Mouse (Mus musculus) limb, embryonic 13.5 days (tissue): ENCODE results near the gene Utf1. TPM values are rescaled to one million over a fixed set of nuclear protein-coding genes. Genes with fewer than 3 reads are reported as not detected.
A peak's percentile ranks its signal among the peaks of the same experiment; 100 is the strongest.

Experiments
- ATAC-seq: fragments of 200-750 bp; cut with Nextera tagmentation; 2 replicates; pipeline ENCODE4 v1.8.0; 2017; ENCODE audit warnings: low read depth, moderate number of reproducible peaks, moderate TSS enrichment; ENCODE audit not compliant: low FRiP score
- H3K27ac ChIP-seq: fragments of 300-500 bp; sonication (generic); 2 replicates; pipeline ENCODE4 v1.5.1; 2015; ENCODE audit warnings: inconsistent platforms, mild to moderate bottlenecking, moderate library complexity
- H3K27me3 ChIP-seq: fragments of 300-500 bp; sonication (generic); 2 replicates; pipeline ENCODE4 v1.6.1; 2015; ENCODE audit warnings: mild to moderate bottlenecking, inconsistent platforms
- H3K36me3 ChIP-seq: fragments of 300-500 bp; sonication (generic); 2 replicates; pipeline ENCODE4 v1.6.1; 2015; ENCODE audit warnings: inconsistent platforms, mild to moderate bottlenecking, moderate library complexity
- H3K4me1 ChIP-seq: fragments of 300-500 bp; sonication (generic); 2 replicates; pipeline ENCODE4 v1.6.1; 2015; ENCODE audit warnings: inconsistent platforms
- H3K4me2 ChIP-seq: fragments of 300-500 bp; sonication (generic); replicated peaks from 2 replicates; pipeline ENCODE4 v1.6.1; 2015; ENCODE audit warnings: inconsistent platforms, mild to moderate bottlenecking, moderate library complexity
- H3K4me3 ChIP-seq: fragments of 300-500 bp; sonication (generic); 2 replicates; pipeline ENCODE4 v1.5.1; 2015; ENCODE audit warnings: moderate library complexity, mild to moderate bottlenecking, inconsistent platforms
- H3K9ac ChIP-seq: fragments of 300-500 bp; sonication (generic); 2 replicates; pipeline ENCODE4 v1.6.1; 2015; ENCODE audit warnings: mild to moderate bottlenecking, inconsistent platforms
- H3K9me3 ChIP-seq: fragments of 300-500 bp; sonication (generic); 2 replicates; pipeline ENCODE4 v1.6.1; 2016; ENCODE audit warnings: inconsistent platforms
- WGBS: fragments of 180-500 bp; shearing (Covaris S2); methylation state at CpG from one replicate; pipeline ENCODE4 v1.1.7; 2015; 5-methylcytosine and 5-hydroxymethylcytosine counted together
- polyA plus RNA-seq: library from polyadenylated mRNA; unstranded; fragments of >200 nt; fragmentation: Nextera tagmentation; extraction: Ambion mirVana; gene quantifications from 2 replicates; pipeline ENCODE4 v1.2.1, GENCODE M21; 2015

The Utf1 gene
- polyA plus RNA-seq, 1 experiment from 2014 or later, result 0.15 TPM

- Histone ChIP-seq H3K4me3 (peak overlapping the region; percentile 63), H3K4me2 (peak overlapping the region; percentile 90), H3K36me3 (peaks cover 1% of the 10 kb centered on the region; the same call in 1 of the 2 replicates), H3K27ac (no peak overlapping the region), H3K4me1 (peaks cover 10% of the 10 kb centered on the region; the same call in 1 of the 2 replicates), H3K9ac (no peak overlapping the region; the same call in 1 of the 2 replicates), H3K9me3 (no peaks in the 10 kb centered on the region), H3K27me3 (no peaks in the 10 kb centered on the region)
- 40% methylated on average over 13 of the region's 13 CpGs for WGBS
- ATAC-seq, result peak; percentile 41; the same call in 1 of the 2 replicates
Measured at GRCm38 (mm10) chr7:139979011-139979719, 35.6 kb downstream of the Utf1 start.

DNA sequence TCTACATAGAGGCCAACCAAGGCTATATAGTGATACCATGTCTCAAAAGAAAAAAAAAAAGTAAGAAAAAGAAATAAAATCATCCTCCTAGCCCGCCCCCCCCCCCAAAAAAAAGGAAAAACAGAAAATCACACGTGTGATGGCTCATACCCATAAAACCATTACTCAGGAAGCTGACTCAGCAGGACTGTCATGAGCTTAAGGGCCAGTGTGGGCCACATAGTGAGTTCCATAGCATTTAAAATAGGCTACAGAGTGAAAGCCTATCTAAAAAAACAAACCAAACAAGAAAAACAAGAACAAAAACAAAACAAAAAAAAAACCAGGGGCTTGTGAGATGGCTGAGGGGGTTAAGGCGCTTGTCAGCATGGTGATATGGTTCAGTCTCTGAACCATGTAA lies 37.2 kb downstream of the Utf1 start:
- no peak overlapping the region for H3K4me3 ChIP-seq
- H3K27ac ChIP-seq, result no peak overlapping the region
- H3K4me1 ChIP-seq, result peaks cover 10% of the 10 kb centered on the region; the same call in 1 of the 2 replicates
- no peak overlapping the region for H3K4me2 ChIP-seq
- H3K9me3 ChIP-seq, result no peaks in the 10 kb centered on the region
- peaks cover 11% of the 10 kb centered on the region; the same call in 1 of the 2 replicates for H3K36me3 ChIP-seq
- WGBS, result 53% methylated on average over 3 of the region's 3 CpGs
- ATAC-seq, result no peak
- H3K9ac ChIP-seq, result no peak overlapping the region
- no peaks in the 10 kb centered on the region for H3K27me3 ChIP-seq

DNA sequence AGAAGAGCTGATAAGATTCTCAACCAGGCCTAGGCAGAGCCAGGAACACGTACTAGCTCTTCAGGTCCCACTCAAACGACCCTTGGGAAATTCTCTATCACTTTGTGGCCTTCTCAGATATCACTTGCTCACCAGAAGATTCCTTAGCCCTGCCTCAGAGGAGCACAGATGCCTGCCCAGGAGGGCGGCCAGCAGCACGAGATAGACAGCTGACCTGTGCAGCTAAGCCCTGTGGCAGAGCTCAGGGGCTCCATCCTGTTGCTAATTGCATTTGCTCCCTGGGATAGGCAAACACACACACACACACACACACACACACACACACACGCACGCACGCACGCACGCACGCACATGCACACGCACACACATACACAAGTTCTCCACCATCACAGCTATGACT lies 38.5 kb downstream of the Utf1 start:
- WGBS, result 87% methylated on average over 11 of the region's 11 CpGs
- Histone ChIP-seq H3K36me3 (peaks cover 17% of the 10 kb centered on the region; the same call in 1 of the 2 replicates), H3K4me3 (no peak overlapping the region), H3K27ac (no peak overlapping the region), H3K4me2 (no peak overlapping the region), H3K27me3 (no peaks in the 10 kb centered on the region), H3K9ac (no peak overlapping the region), H3K4me1 (peaks cover 10% of the 10 kb centered on the region; the same call in 1 of the 2 replicates), H3K9me3 (no peaks in the 10 kb centered on the region)
- ATAC-seq, result no peak

GRCm38 (mm10) chr7:139984505-139984904 lies 40.9 kb downstream of the Utf1 start:
- no peak for ATAC-seq
- 92% methylated on average over 11 of the region's 11 CpGs for WGBS

DNA sequence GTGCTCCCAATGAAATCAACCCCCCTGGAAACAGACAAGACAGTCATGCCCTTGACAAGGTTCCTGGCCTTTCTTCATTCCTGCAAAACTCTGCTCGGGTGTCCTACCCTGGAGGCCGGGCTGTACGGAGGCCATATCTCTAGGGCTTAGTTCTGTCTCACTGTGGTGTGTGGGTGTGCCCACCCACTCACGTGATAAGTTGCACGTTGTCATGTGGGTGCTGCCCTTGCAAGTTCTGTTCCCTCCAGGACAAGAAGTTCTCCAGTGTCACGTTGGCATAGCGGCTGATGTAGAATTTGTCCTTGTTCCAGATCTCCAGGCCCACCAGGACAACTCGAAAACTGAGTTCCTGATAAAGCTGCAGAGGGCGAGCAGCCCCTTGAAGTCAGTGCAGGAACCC lies 44.7 kb downstream of the Utf1 start:
- Histone ChIP-seq H3K36me3 (peaks cover 17% of the 10 kb centered on the region; the same call in 1 of the 2 replicates), H3K4me3 (no peak overlapping the region), H3K27me3 (no peaks in the 10 kb centered on the region), H3K4me1 (no peaks in the 10 kb centered on the region), H3K9me3 (no peaks in the 10 kb centered on the region), H3K27ac (no peak overlapping the region), H3K9ac (no peak overlapping the region), H3K4me2 (no peak overlapping the region)
- WGBS, result 86% methylated on average over 9 of the region's 9 CpGs
- ATAC-seq, result no peak

More at GRCm38 (mm10) chr7:139984505-139984904, 40.9 kb downstream of the Utf1 start:
- Histone ChIP-seq H3K4me3 (no peak overlapping the region), H3K27ac (no peak overlapping the region), H3K9ac (no peak overlapping the region), H3K27me3 (no peaks in the 10 kb centered on the region), H3K9me3 (no peaks in the 10 kb centered on the region), H3K4me1 (no peaks in the 10 kb centered on the region), H3K4me2 (no peak overlapping the region), H3K36me3 (peaks cover 17% of the 10 kb centered on the region; the same call in 1 of the 2 replicates)

- Histone ChIP-seq H3K9ac (no peak overlapping the region), H3K27ac (0 out of 2 replicates have a peak overlapping the region, but pooled peaks have one; percentile 1), H3K4me1 (no peaks in the 10 kb centered on the region), H3K9me3 (no peaks in the 10 kb centered on the region), H3K4me2 (no peak overlapping the region), H3K36me3 (peaks cover 25% of the 10 kb centered on the region), H3K4me3 (no peak overlapping the region), H3K27me3 (no peaks in the 10 kb centered on the region)
- no peak for ATAC-seq
- WGBS, result 71% methylated on average over 8 of the region's 8 CpGs
Measured at GRCm38 (mm10) chr7:139990864-139991394, 47.3 kb downstream of the Utf1 start.

DNA sequence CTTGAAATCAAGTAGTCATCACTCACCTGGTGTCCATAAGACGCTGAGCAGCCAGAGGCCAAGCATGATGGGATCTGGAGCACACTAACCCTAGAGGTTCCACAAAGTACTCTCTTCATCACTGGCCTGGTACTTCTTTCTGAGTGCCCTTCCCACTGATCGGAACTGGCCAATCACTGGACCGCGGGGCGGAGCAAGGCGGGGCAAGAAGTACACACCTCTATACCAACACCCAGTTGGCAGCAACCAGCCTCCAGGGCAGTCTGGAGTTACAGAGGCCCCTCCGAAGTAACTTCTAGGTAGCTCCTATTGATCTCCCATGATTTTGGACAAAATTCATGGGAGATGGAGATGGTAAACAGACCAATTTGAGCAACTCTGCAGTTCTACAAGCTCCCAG lies 48.8 kb downstream of the Utf1 start, which contains the start of gene Adam8:
Gene Adam8, minus strand, starts transcription at position 157 of the 400 bp plus-strand sequence.
- H3K27me3 ChIP-seq, result no peaks in the 10 kb centered on the region
- H3K4me1 ChIP-seq, result no peaks in the 10 kb centered on the region
- ATAC-seq, result no peak
- no peak within 1 kb of the TSS for H3K9ac ChIP-seq
- H3K4me2 ChIP-seq, result no peak within 1 kb of the TSS
- H3K4me3 ChIP-seq, result no peak within 1 kb of the TSS
- peaks cover 35% of the 10 kb centered on the region for H3K36me3 ChIP-seq
- no peak within 1 kb of the TSS for H3K27ac ChIP-seq
- H3K9me3 ChIP-seq, result no peaks in the 10 kb centered on the region
- 20% methylated on average over 7 of the region's 7 CpGs for WGBS

- no peak overlapping the region for H3K27ac ChIP-seq
- 87% methylated on average over 6 of the region's 6 CpGs for WGBS
- no peaks in the 10 kb centered on the region for H3K9me3 ChIP-seq
- H3K27me3 ChIP-seq, result no peaks in the 10 kb centered on the region
- no peak; the same call in 1 of the 2 replicates for ATAC-seq
- no peak overlapping the region for H3K9ac ChIP-seq
- no peak overlapping the region for H3K4me3 ChIP-seq
- H3K4me1 ChIP-seq, result no peaks in the 10 kb centered on the region
- H3K4me2 ChIP-seq, result no peak overlapping the region
- peaks cover 47% of the 10 kb centered on the region for H3K36me3 ChIP-seq
Measured at GRCm38 (mm10) chr7:139993532-139993931, 49.9 kb downstream of the Utf1 start.

DNA sequence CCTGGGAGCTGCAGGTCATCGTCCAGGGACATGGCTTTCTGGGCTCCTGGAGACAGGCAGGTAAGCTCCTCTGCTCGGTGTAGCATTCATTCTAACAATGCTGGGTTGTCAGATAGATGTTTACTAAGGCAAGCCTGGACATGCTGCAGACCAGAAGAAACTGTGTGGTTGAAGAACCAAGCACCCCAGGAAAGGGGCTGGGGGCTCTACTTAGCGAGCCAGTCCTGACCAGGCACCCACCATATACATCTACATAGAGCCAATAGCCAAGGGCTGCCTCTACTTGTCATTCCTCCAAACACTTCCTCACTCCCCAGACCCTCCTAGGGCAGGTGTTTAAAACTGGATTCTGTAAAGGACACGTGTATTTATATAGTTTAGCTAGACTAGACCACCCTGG lies 50.6 kb downstream of the Utf1 start:
- Histone ChIP-seq H3K9me3 (no peaks in the 10 kb centered on the region), H3K36me3 (peaks cover 53% of the 10 kb centered on the region), H3K27ac (no peak overlapping the region), H3K4me2 (no peak overlapping the region), H3K4me1 (no peaks in the 10 kb centered on the region), H3K27me3 (no peaks in the 10 kb centered on the region), H3K9ac (no peak overlapping the region), H3K4me3 (no peak overlapping the region)
- no peak for ATAC-seq
- 69% methylated on average over 4 of the region's 4 CpGs for WGBS

GRCm38 (mm10) chr7:139994676-139995075 lies 51.1 kb downstream of the Utf1 start:
- Histone ChIP-seq H3K27me3 (no peaks in the 10 kb centered on the region), H3K36me3 (peaks cover 58% of the 10 kb centered on the region), H3K9ac (no peak overlapping the region), H3K9me3 (no peaks in the 10 kb centered on the region), H3K4me2 (no peak overlapping the region), H3K27ac (no peak overlapping the region), H3K4me1 (no peaks in the 10 kb centered on the region), H3K4me3 (no peak overlapping the region)
- no peak for ATAC-seq
- WGBS, result 23% methylated on average over 3 of the region's 3 CpGs
